Mouse (Mus musculus) megakaryocyte progenitor cell, adult 5-6 weeks (primary cell): ENCODE measurements at regions not wholly inside any gene's neighbourhood (a gene's known extent, or its start where the extent isn't known, plus 50 kb on each side); places are given as distances from the start of the nearest gene placed in this dataset.

ENCODE experiments used
- ATAC-seq: replicated peaks from 2 replicates; pipeline ENCODE4 v1.8.0; 2016; ENCODE audit warnings: mild to moderate bottlenecking, moderate TSS enrichment, inconsistent platforms; ENCODE audit not compliant: poor library complexity

- no peak for ATAC-seq
Measured at GRCm38 (mm10) chr9:41242372-41242771, 80.9 kb upstream of the Ubash3b start.

GRCm38 (mm10) chr9:41239097-41239451 lies 77.6 kb upstream of the Ubash3b start:
- ATAC-seq = no peak

GRCm38 (mm10) chr9:41238395-41239096 lies 77.0 kb upstream of the Ubash3b start:
- no peak for ATAC-seq

- ATAC-seq = no peak
Measured at GRCm38 (mm10) chr9:41237265-41237664, 75.8 kb upstream of the Ubash3b start.

- no peak for ATAC-seq
Measured at GRCm38 (mm10) chr9:41229225-41229582, 67.7 kb upstream of the Ubash3b start.

- peak; percentile 98 for ATAC-seq
Measured at GRCm38 (mm10) chr9:41228425-41229224, 67.1 kb upstream of the Ubash3b start.

- ATAC-seq = no peak
Measured at GRCm38 (mm10) chr9:41223406-41223805, 61.9 kb upstream of the Ubash3b start.

- no peak for ATAC-seq
Measured at GRCm38 (mm10) chr9:41222346-41223015, 61.0 kb upstream of the Ubash3b start.

GRCm38 (mm10) chr9:41221110-41221790 lies 59.8 kb upstream of the Ubash3b start:
- no peak for ATAC-seq

- peak; percentile 33 for ATAC-seq
Measured at GRCm38 (mm10) chr9:41220105-41220669, 58.7 kb upstream of the Ubash3b start.

GRCm38 (mm10) chr9:41218702-41219101 lies 57.2 kb upstream of the Ubash3b start:
- ATAC-seq = peak; percentile 32; the same call in 1 of the 2 replicates

- ATAC-seq = no peak
Measured at GRCm38 (mm10) chr9:41216248-41216647, 54.8 kb upstream of the Ubash3b start.

GRCm38 (mm10) chr9:41215026-41215425 lies 53.5 kb upstream of the Ubash3b start:
- ATAC-seq = peak; percentile 45

- ATAC-seq = no peak
Measured at GRCm38 (mm10) chr9:41212943-41213529, 51.5 kb upstream of the Ubash3b start.

GRCm38 (mm10) chr9:41212303-41212901 lies 50.9 kb upstream of the Ubash3b start:
- peak; percentile 50 for ATAC-seq

- no peak for ATAC-seq
Measured at GRCm38 (mm10) chr9:41211865-41212302, 50.4 kb upstream of the Ubash3b start.
